Comparison of ENCODE assay signal across 27 mouse cellular contexts in genomic region chr8:90151477-90151876, GRCm38 (mm10).
DNase-seq lines count a peak whose midpoint lies in the region; ATAC-seq and TF ChIP-seq lines count a peak whose summit lies in the region.
"Had no signal": no experiment of that assay in that cellular context is flagged by ENCODE, and none has a peak within 500 bp of the region (broad histone marks: within the 10 kb centered on the region; RNA-seq: fewer than 3 reads in every experiment).

No protein-coding gene starts in this region.

- ATAC-seq in midbrain, postnatal 0 days (ENCODE audit: low FRiP score), result no peak
- no peak for ATAC-seq in midbrain, embryonic 14.5 days (ENCODE audit: low FRiP score, low TSS enrichment)
- ATAC-seq in forebrain, embryonic 12.5 days (ENCODE audit: low FRiP score), result no peak
- ATAC-seq: CD4-positive, CD25-positive, alpha-beta regulatory T cell, adult 4 months; hindbrain, embryonic 16.5 days; intestine, embryonic 15.5 days had no signal

- no peaks in the 10 kb centered on the region for H3K27me3 ChIP-seq in midbrain, postnatal 0 days (ENCODE audit: insufficient read depth, low read length)
- H3K27me3 ChIP-seq in midbrain, embryonic 14.5 days (ENCODE audit: control insufficient read depth, insufficient read depth, low read length), result no peaks in the 10 kb centered on the region
- no peaks in the 10 kb centered on the region for H3K27me3 ChIP-seq in forebrain, embryonic 12.5 days
- H3K27me3 ChIP-seq: embryonic facial prominence, embryonic 13.5 days; heart, embryonic 13.5 days; intestine, embryonic 15.5 days; liver, embryonic 15.5 days had no signal

- no peak overlapping the region for H3K27ac ChIP-seq in midbrain, postnatal 0 days (ENCODE audit: low read depth, low read length)
- no peak overlapping the region for H3K27ac ChIP-seq in midbrain, embryonic 14.5 days (replicated peaks; ENCODE audit: low read depth, low read length)
- H3K27ac ChIP-seq in forebrain, embryonic 12.5 days, result no peak overlapping the region
- H3K27ac ChIP-seq: embryonic facial prominence, embryonic 13.5 days; heart, adult 2 months; heart, embryonic 13.5 days; hindbrain, embryonic 10.5 days; intestine, embryonic 15.5 days; limb, embryonic 12.5 days; liver, embryonic 15.5 days had no signal

- no peak for TF ChIP-seq CTCF in midbrain, postnatal 0 days (IDR thresholded peaks at IDR 0.05)

- no peaks in the 10 kb centered on the region for H3K9me3 ChIP-seq in midbrain, postnatal 0 days (ENCODE audit: low read length)
- H3K9me3 ChIP-seq in midbrain, embryonic 14.5 days (ENCODE audit: control insufficient read depth, low read length), result no peaks in the 10 kb centered on the region
- H3K9me3 ChIP-seq in forebrain, embryonic 12.5 days, result no peaks in the 10 kb centered on the region
- H3K9me3 ChIP-seq: embryonic facial prominence, embryonic 13.5 days; heart, embryonic 13.5 days; hindbrain, embryonic 10.5 days; intestine, embryonic 15.5 days; limb, embryonic 12.5 days; liver, embryonic 15.5 days had no signal

- H3K36me3 ChIP-seq in midbrain, postnatal 0 days (ENCODE audit: insufficient read depth, low read length), result no peaks in the 10 kb centered on the region
- no peaks in the 10 kb centered on the region for H3K36me3 ChIP-seq in midbrain, embryonic 14.5 days (ENCODE audit: control insufficient read depth, insufficient read depth, low read length)
- H3K36me3 ChIP-seq in forebrain, embryonic 12.5 days (replicated peaks), result no peaks in the 10 kb centered on the region
- H3K36me3 ChIP-seq: embryonic facial prominence, embryonic 13.5 days; heart, embryonic 13.5 days; hindbrain, embryonic 10.5 days; intestine, embryonic 15.5 days; limb, embryonic 12.5 days; liver, embryonic 15.5 days had no signal

- 90% methylated on average over 5 of the region's 5 CpGs for WGBS in midbrain, postnatal 0 days
- WGBS in midbrain, embryonic 14.5 days, result 89% methylated on average over 5 of the region's 5 CpGs
- WGBS in forebrain, embryonic 12.5 days, result 89% methylated on average over 5 of the region's 5 CpGs

- no peak overlapping the region for H3K4me3 ChIP-seq in midbrain, postnatal 0 days (ENCODE audit: low read depth, low read length)
- no peak overlapping the region for H3K4me3 ChIP-seq in midbrain, embryonic 14.5 days (replicated peaks; ENCODE audit: low read depth, low read length)
- no peak overlapping the region for H3K4me3 ChIP-seq in forebrain, embryonic 12.5 days (replicated peaks)
- H3K4me3 ChIP-seq: embryonic facial prominence, embryonic 13.5 days; heart, adult 2 months; heart, embryonic 13.5 days; hindbrain, embryonic 10.5 days; intestine, embryonic 15.5 days; limb, embryonic 12.5 days; liver, embryonic 15.5 days had no signal

- no peak overlapping the region for H3K4me2 ChIP-seq in midbrain, postnatal 0 days (ENCODE audit: low read depth, low read length, poor library complexity, severe bottlenecking)
- H3K4me2 ChIP-seq in midbrain, embryonic 14.5 days (ENCODE audit: low read length), result no peak overlapping the region
- no peak overlapping the region for H3K4me2 ChIP-seq in forebrain, embryonic 12.5 days
- H3K4me2 ChIP-seq: embryonic facial prominence, embryonic 13.5 days; heart, embryonic 13.5 days; intestine, embryonic 15.5 days; limb, embryonic 12.5 days; liver, embryonic 15.5 days; lung, embryonic 14.5 days; midbrain, embryonic 11.5 days had no signal

- H3K4me1 ChIP-seq in midbrain, postnatal 0 days (ENCODE audit: insufficient read depth, low read length), result no peaks in the 10 kb centered on the region
- no peaks in the 10 kb centered on the region for H3K4me1 ChIP-seq in midbrain, embryonic 14.5 days (ENCODE audit: control insufficient read depth, insufficient read depth, low read length)
- peaks cover 8% of the 10 kb centered on the region; the same call in 1 of the 2 replicates for H3K4me1 ChIP-seq in forebrain, embryonic 12.5 days
- H3K4me1 ChIP-seq: heart, embryonic 13.5 days; intestine, embryonic 15.5 days; liver, embryonic 15.5 days had no signal

- H3K9ac ChIP-seq in midbrain, postnatal 0 days (replicated peaks; ENCODE audit: low read length, poor library complexity, severe bottlenecking), result no peak overlapping the region
- H3K9ac ChIP-seq in midbrain, embryonic 14.5 days (replicated peaks; ENCODE audit: low read length), result no peak overlapping the region
- H3K9ac ChIP-seq in forebrain, embryonic 12.5 days, result no peak overlapping the region
- H3K9ac ChIP-seq: embryonic facial prominence, embryonic 13.5 days; heart, embryonic 13.5 days; intestine, embryonic 15.5 days; limb, embryonic 12.5 days; liver, embryonic 15.5 days; lung, embryonic 14.5 days had no signal

- DNase-seq in midbrain, postnatal 0 days (ENCODE audit: low spot score), result peak; percentile 52
- DNase-seq in midbrain, embryonic 14.5 days, result no peak
- DNase-seq in cerebellum, adult 18-20 months, result peak; percentile 66 to 68
- peak; percentile 84 to 87 for DNase-seq in cerebellum, postnatal 10 days
- DNase-seq in gonadal fat pad, adult 2 months (ENCODE audit: low read depth), result peak; percentile 28
- DNase-seq in frontal cortex, postnatal 36 days (ENCODE audit: low spot score in 2 of 2), result no peak
- DNase-seq in lung, postnatal 36 days, result no peak
- DNase-seq: adrenal gland, postnatal 36 days; gastrocnemius, postnatal 25 days; heart, adult 2 months; heart, postnatal 10 days; kidney, adult 2 months; kidney, postnatal 10 days; layer of hippocampus, adult 9-11 months; lung, embryonic 14.5 days; lung, postnatal 14 days; thymus, postnatal 4 days had no signal

Comparison
In these comparisons a context has a peak if more than half of its experiments do, and no peak if none do; other contexts are left out.
1. DNase-seq: peak in midbrain, postnatal 0 days (single experiment), cerebellum, adult 18-20 months (2 of 2), cerebellum, postnatal 10 days (2 of 2) and gonadal fat pad, adult 2 months (single experiment); none in midbrain, embryonic 14.5 days (single experiment), frontal cortex, postnatal 36 days (0 of 2) and lung, postnatal 36 days (single experiment).